Mouse (Mus musculus): ENCODE data around the gene Gckr. TPM values are rescaled to one million over a fixed set of nuclear protein-coding genes. Genes with fewer than 3 reads are reported as not detected.

Gckr gene
- polyA plus RNA-seq (2012; ENCODE audit: low replicate concordance), result not detected in 2 replicates

DNA sequence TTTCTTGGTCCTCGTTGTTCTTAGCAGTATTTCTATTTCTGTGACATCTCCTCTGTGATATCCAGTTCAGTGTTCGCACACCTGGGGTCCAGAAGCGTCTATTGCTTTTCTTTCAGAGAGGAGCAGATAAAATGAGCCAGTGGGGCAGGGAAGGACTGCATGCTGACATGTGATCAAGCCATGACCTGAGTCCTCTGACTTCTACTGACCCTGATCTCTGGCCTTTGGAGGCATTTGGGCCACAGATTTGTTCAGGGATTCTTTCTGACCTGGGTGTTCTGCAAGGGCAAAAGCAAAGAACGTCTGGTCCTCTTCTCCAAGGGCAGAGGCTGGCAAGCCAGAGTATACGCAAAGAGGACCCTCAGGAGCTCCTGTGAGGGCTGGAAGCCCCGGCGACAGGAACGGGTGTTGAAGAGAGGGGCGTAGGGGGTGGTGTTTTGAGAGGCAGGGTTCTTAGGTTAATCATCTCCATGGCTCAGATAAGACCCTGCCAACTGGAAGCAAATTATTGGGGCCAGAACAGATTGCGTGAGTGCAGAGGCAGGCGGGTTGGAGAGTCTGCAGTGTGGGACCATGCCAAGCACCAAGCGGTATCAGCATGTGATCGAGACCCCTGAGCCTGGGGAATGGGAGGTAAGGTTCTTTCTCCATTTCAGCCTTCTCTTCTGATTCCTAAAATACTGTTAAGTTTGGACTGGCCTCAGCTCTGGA, at the start of gene Gckr:
Gckr (plus strand) TSS at position 397 of the 711 bp plus-strand sequence.

GRCm38 (mm10) chr5:31251541-31252101, 45.6 kb upstream of the Gckr start, which contains the start of gene Krtcap3:
TSS of gene Krtcap3 (plus strand) at chr5:31251691.

DNA sequence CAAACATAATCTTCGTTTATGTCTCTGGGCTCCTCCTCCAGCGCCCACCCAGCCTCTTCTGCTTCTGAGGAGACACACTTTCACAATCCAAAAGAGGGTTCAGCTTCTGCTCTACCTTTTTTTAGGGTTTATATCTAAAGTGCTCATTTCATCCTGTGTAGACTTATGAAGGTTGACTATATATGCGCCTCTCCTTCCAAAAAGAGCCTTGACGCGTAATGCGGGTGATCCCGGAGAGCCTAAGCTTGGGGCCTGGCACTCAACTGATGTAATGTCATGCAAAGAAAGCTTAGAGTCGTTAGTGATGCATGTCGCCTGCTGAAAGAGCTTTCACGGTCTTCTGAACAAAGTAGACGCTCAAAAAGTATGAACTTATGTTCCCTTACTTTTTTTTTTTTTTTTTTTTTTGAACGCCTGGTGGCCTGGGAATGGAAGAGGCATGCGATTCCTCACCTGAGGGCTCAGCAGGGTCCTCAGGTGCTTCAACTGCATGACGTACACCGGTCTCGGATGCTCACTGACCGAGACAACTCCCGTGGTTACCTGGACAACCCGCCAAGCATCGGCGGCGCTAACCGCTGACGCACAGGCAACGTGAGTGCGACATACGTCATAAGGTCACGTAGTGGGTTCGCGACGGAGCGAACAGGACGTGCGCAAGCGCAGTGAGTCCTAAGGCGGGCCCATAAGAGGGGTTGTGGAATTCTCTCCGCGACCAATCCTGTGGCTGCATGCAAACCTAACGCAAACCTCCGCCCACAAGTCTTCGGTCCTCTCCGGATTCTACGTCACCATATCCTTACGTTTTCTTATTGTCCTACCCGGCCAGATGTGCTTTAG, 6.5 kb upstream of the Gckr start, which contains the start of gene Ift172:
Ift172 (minus strand) TSS at position 596 of the 840 bp plus-strand sequence.

DNA sequence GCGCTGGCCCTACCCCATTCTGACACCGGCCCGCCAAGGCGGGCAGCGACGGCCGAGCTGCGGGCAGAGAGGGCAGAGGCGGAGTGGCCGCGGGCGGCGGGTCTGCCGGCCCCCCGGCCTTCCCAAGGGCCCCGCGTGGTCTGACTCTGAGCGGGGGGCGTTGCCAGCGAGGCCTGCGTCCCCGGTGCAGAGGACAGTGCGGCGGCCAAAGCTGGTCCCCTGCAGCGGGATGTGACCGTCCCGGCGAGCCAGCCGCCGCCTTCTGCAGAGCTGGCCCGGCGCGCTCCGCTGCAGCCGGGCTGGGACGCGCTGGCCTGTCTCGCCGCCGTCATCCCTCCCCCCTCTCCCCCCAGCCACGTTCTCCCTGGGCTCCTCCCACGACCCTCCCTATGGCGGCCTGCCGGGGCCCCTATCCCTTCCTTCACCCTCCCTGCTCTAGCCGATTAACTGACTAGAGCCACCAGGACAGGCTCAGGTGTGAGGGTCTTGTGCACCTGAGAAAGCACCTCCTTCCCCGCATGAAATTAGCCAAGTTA, 1.6 kb upstream of the Gckr start, which contains the start of gene Fndc4:
Fndc4 (minus strand) TSS at position 475 of the 536 bp plus-strand sequence.

Other genes starting within 250 kb of the Gckr start
- gene Atraid, start 249.1 kb upstream of the Gckr start, polyA plus RNA-seq (2012; ENCODE audit: low replicate concordance), result 34.5 and 40.4 TPM in 2 replicates
- 0.99 and 7.6 TPM in 2 replicates for gene Slc5a6, start 248.5 kb upstream of the Gckr start, polyA plus RNA-seq (2012; ENCODE audit: low replicate concordance)
- 138 and 183 TPM in 2 replicates for gene Cad, start 242.7 kb upstream of the Gckr start, polyA plus RNA-seq (2012; ENCODE audit: low replicate concordance)
- not detected in 2 replicates for gene Dnajc5g, start 191.2 kb upstream of the Gckr start, polyA plus RNA-seq (2012; ENCODE audit: low replicate concordance)
- gene Slc30a3, start 189.2 kb upstream of the Gckr start, polyA plus RNA-seq (2012; ENCODE audit: low replicate concordance), result not detected in 2 replicates
- gene Trim54, start 180.7 kb upstream of the Gckr start, polyA plus RNA-seq (2012; ENCODE audit: low replicate concordance), result not detected in 2 replicates
- gene Ucn, start 158.6 kb upstream of the Gckr start, polyA plus RNA-seq (2012; ENCODE audit: low replicate concordance), result not detected in 2 replicates
- 6.9 and 9.5 TPM in 2 replicates for gene Mpv17, start 143.2 kb upstream of the Gckr start, polyA plus RNA-seq (2012; ENCODE audit: low replicate concordance)
- 12.7 and 18.1 TPM in 2 replicates for gene Gm29609, start 117.5 kb upstream of the Gckr start, polyA plus RNA-seq (2012; ENCODE audit: low replicate concordance)
- gene Gtf3c2, start 117.3 kb upstream of the Gckr start, polyA plus RNA-seq (2012; ENCODE audit: low replicate concordance), result 53.0 and 56.8 TPM in 2 replicates
- 32.7 and 32.9 TPM in 2 replicates for gene Snx17, start 104.2 kb upstream of the Gckr start, polyA plus RNA-seq (2012; ENCODE audit: low replicate concordance)
- 82.6 and 198 TPM in 2 replicates for gene Eif2b4, start 104.0 kb upstream of the Gckr start, polyA plus RNA-seq (2012; ENCODE audit: low replicate concordance)
- 85.6 and 214 TPM in 2 replicates for gene Zfp513, start 95.1 kb upstream of the Gckr start, polyA plus RNA-seq (2012; ENCODE audit: low replicate concordance)
- gene Ppm1g, start 76.8 kb upstream of the Gckr start, polyA plus RNA-seq (2012; ENCODE audit: low replicate concordance), result 143 and 183 TPM in 2 replicates
- gene Nrbp1, start 56.6 kb upstream of the Gckr start, polyA plus RNA-seq (2012; ENCODE audit: low replicate concordance), result 45.1 and 66.7 TPM in 2 replicates
- gene Gm9970, start 56.2 kb upstream of the Gckr start, polyA plus RNA-seq (2012; ENCODE audit: low replicate concordance), result 0.39 and 0.83 TPM in 2 replicates
- 12.7 and 31.3 TPM in 2 replicates for gene Krtcap3, start 45.8 kb upstream of the Gckr start, polyA plus RNA-seq (2012; ENCODE audit: low replicate concordance)
- 25.9 and 29.5 TPM in 2 replicates for gene Ift172, start 6.3 kb upstream of the Gckr start, polyA plus RNA-seq (2012; ENCODE audit: low replicate concordance)
- gene Fndc4, start 1.4 kb upstream of the Gckr start, polyA plus RNA-seq (2012; ENCODE audit: low replicate concordance), result 0.55 and 1.1 TPM in 2 replicates
- gene Zfp512, start 155.0 kb downstream of the Gckr start, polyA plus RNA-seq (2012; ENCODE audit: low replicate concordance), result 12.4 and 15.6 TPM in 2 replicates
- not detected in 2 replicates for gene 4930548H24Rik, start 188.3 kb downstream of the Gckr start, polyA plus RNA-seq (2012; ENCODE audit: low replicate concordance)
- 23.3 and 24.1 TPM in 2 replicates for gene Gpn1, start 197.3 kb downstream of the Gckr start, polyA plus RNA-seq (2012; ENCODE audit: low replicate concordance)
- 29.5 and 33.4 TPM in 2 replicates for gene Slc4a1ap, start 229.6 kb downstream of the Gckr start, polyA plus RNA-seq (2012; ENCODE audit: low replicate concordance)
- 3.1 and 9.9 TPM in 2 replicates for gene Supt7l, start 230.4 kb downstream of the Gckr start, polyA plus RNA-seq (2012; ENCODE audit: low replicate concordance)